Mouse (Mus musculus) left cerebral cortex, adult 9 months (tissue): Measurements from ENCODE around the gene Slmap.
A peak's percentile ranks its signal among the peaks of the same experiment; 100 is the strongest.
"Not testable (repeated sequence)": the region's sequence is repeated elsewhere in the genome, so short reads cannot be mapped to it uniquely, and the experiment has no call there.

Experiments used
- DNase-seq, 2 experiments: peaks; one replicate each; pipeline ENCODE4 v3.0.0; 2022; ENCODE audit warnings: low spot score in 2 of 2

Slmap gene

GRCm38 (mm10) chr14:26398508-26399160 lies 136.1 kb downstream of the Slmap start:
- DNase-seq: no peak

GRCm38 (mm10) chr14:26391866-26392265 lies 142.9 kb downstream of the Slmap start:
- DNase-seq: no peak

GRCm38 (mm10) chr14:26388961-26389360 lies 145.8 kb downstream of the Slmap start:
- not testable (repeated sequence) for DNase-seq

- DNase-seq: not testable (repeated sequence)
Measured at GRCm38 (mm10) chr14:26386999-26387398, 147.7 kb downstream of the Slmap start.

- DNase-seq: not testable (repeated sequence)
Measured at GRCm38 (mm10) chr14:26385659-26386058, 149.1 kb downstream of the Slmap start.

- no peak for DNase-seq
Measured at GRCm38 (mm10) chr14:26379071-26379470, 155.7 kb downstream of the Slmap start.

GRCm38 (mm10) chr14:26376652-26377051 lies 158.1 kb downstream of the Slmap start:
- DNase-seq: peak in 1 of 2 experiments; percentile 55
